Mouse (Mus musculus) liver (tissue): ENCODE data around the gene Lnx1.

Experiments used
- DNase-seq: peaks from one replicate; pipeline ENCODE4 v3.0.0-alpha.2; 2020; ENCODE audit warnings: mixed read lengths

Lnx1 gene

DNA sequence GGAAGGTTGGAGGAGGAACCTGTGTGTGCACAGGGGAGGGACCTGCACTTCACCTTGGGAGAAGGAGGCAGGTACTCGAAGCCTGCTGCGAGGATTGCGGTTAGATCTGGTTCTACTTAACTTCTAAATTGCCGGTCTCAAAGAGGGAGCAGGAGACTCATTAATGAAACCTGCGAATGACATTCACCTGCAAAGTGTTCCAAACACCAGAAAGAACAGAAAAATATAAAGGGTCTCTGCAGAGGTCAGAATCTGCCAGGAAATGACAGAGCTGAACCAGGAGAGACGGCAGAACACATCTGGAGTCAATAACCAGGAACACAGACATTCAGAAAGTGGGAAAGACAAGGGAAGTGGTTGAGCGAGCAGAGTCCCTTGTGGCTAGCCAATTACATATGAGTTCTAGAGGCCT is 8.3 kb downstream of the Lnx1 start:
- no peak for DNase-seq

DNA sequence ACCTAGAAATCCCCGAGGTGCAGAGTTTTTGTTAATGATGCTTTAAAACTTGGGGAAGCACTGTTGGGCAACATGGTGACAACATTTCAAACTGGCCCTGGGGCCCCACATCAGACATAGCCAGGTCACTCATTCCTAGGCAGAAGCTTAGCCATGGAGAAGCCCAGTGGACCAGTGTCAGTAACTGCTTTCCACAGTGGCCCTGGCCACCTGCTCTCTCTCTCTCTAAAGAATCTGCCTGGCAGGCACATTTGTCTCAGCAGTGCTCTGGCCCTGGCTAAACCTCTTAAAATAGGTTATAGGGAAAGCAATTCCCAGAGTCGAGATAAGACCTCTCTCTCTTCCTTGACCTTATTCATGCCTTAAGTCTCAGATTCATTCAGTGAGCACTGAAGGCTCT is 8.9 kb downstream of the Lnx1 start:
- DNase-seq, result no peak

DNA sequence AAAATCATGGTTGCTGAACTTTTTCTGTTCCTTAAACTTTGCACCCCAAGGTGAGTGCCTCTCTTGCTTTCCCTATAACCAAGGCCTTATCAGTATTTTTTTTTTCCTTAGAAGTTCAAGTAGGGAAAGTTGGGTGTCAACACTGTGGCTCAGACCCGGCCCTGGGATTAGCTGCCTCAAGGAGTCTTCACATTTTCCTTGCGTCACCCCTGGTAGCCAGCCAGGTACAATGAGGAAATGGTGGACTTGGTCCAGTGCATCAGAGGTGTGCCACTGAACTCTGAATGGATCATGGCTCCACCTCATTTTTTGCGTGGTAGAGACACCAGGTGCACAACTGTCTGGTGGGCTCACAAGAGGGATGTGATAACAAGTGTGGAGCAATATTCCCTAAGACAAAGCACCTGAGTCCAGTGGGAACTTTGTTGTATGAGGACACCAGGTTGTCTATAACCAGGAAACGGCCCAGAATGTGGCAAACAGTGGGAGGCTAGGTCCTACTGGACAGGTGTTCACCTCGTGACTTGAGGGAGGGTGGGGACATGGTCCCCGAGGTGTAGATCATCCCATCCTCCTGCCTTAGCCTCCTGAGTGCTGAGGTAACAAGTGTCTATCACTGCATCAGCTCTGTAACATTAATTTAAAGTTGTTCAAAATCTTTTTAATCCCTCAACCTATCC is 10.2 kb downstream of the Lnx1 start:
- DNase-seq, result no peak

DNA sequence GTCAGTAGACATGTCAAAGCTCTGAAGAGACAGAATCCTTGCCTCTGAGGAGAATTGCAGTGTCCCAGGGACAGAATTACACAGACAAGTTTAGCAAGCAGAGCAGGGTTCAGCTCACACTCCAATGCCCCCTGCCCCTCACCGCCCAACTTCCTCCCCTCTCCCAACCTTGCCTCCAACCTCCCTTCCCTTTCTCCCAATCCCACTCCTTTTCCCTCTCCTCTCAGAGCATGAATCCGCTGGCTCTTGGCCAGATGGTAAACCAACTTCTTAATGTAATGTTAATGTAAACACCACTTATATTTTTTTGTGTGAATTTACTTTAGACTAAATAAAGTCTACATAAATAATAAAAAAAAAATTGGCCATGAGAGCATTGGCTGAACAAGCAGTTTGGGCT is 13.9 kb downstream of the Lnx1 start:
- DNase-seq, result no peak

DNA sequence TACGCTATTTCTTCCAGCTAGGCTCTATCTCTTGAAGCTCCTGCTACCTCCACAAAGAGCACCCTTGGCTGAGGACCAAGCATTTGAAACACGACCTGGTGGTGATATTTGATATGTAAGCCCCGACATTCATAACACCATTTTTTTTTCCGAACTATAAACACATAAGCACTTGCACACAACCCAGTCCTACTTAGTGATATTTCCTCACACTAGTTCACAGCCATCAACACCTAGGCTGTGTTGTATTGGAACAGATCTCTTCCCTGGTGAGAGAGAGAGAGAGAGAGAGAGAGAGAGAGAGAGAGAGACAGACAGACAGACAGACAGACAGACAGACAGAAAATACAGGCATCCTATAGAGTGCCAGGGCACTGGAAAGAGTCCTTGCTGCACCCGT is 17.8 kb downstream of the Lnx1 start:
- DNase-seq, result no peak

DNA sequence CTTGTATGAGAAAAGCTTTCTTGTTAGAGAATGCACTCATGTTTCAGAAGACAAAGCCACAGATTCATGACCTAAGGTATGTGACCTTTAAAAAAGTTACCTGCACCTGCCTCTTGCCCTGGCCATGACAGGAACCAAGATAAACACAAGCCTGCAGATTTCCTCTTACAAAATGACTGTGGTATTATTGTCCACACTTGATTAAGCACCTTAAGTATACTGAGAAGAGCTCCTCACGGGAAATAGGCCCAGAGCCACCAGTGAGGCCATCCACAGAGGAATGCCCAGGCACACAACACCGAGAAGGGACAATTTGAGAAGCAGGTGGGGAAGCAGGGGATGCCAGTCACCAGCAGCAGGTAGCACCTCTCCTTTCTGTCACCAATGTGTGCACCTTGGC is 18.9 kb downstream of the Lnx1 start:
- DNase-seq, result no peak

DNA sequence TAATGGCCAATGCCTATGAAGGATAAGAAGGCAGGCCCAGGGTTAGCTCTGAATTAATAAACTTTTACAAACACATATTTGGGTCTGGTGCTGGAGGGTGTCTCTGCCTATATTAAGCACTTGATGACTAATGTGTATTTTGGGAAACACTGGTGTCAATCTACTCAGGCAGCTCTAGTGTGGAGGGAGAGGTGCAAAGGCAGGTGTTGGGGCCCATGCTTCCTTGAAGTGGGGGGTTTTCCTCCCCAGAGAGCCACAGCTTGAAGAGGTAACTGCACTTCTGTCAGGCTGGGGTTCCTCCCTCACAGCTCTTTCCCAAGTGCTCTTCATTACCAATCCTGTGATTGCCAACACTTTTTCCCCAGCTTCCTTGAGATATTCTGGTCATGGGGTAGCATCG is 20.0 kb downstream of the Lnx1 start:
- DNase-seq, result no peak

DNA sequence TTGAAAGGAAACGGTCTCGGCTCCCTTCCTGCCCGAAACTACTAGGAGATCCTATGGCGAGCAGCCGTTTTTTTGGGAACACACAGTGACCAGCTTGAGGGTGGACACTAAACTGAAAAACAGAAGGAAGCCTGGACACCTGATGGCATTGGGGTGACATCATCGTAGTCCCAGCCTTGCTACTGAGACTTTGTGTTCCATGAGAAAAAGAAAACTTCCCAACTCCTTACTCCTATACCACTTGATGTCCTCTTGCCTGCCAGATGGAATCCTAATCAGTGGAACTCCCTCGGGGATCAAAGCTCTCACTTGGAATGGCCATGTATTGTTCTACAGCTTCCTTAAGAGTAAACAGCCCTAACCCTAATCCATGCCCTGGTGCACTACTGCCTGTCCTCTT is 23.1 kb downstream of the Lnx1 start:
- DNase-seq, result no peak

DNA sequence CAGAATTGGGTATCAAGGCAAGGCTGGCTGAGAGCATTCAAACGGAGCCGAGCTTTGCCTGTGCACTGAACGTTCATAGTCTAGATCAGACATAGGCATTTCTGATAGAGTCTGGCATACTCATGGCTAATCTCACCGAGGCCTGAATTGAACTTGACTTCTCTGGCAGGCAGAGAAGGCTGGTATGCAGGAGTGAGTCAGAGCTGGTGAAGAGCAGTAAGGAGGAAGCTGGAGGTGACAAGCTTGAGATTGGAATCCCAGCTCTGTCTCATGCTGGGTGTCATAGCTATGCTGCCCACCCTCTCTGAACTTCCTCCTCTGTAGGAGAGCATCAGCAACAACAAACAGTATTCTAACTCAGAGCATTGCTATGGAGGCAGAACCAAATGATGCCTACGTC is 24.0 kb downstream of the Lnx1 start:
- no peak for DNase-seq

DNA sequence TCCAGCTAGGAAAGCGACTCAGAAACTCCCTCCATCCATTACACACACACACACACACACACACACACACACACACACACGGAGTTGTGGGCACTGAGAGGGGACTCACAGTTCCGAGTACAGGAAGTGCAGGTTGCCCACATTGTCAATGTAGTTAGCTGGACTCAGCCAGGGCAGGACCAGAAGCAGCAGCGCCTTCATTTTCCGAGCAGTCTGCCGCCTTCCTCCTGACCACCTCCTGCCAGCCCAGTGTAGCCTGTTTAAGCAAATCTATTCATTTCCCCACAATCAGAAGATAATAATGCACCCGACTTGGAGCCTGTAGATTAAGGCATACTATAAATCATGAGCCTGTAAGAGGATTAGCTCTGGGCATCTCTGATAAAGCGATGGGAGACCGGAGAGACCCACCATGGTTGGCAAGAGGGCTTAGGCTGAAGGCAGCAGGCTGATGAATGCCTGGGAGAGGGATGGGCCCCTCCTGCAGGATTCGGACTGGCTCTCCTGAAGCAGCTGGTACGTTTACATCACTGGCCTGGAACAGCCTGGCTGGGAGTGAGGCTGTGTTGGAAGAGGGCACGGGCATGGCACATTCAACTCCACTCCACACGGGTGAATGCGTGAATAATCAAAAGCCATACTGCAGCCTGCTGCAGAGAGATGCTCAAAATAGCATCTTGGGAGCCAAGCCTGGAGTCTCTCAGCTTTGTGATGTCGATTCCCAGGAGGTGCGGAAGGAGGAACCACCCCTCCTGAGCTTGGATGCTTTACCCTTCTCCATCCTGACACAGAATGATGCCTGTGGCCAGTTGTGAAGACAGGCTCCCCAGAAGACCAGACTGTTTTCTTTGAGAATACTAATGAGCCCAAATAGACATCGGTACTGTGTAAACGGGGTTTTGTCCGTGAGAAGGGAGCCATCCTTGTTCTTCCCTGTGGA is 25.0 kb downstream of the Lnx1 start:
- DNase-seq, result no peak

DNA sequence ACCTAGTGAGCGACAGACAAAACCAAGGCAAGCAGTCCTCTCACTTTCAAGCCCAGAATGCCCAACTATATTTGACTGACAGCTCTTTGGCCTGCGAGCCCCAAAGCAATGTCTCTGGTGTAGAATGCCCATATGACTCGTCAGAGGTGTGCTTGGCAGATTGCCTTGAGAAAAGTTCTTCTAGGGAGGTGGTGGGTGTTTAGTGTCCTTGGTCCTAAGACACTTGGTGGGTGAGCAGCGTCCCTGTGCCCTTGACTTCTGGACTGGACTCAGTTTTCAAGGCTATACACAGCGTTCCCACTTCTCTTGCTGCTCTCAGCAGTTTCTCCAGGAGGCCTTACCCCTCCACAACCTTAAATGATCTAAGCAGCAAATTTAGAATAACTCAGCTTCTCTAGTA is 30.2 kb downstream of the Lnx1 start:
- no peak for DNase-seq

DNA sequence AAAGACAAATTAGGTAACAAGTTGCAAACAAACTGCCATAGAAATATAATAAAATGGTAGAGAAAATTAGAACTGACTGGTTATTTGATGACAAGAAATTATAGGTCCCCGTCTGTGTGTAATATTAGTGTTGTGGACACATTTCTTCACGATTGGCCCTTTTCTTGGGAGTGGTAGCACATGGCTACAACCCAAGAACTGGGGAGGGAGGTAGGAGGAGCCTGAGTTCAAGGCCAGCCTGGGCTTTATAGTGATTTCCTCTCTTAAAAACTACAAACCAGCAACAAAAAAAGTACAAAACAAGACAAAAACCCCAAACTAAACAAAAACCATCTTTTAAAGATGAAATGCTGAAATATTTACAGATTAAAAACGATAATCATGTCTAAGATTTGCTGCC is 31.8 kb downstream of the Lnx1 start:
- no peak for DNase-seq

DNA sequence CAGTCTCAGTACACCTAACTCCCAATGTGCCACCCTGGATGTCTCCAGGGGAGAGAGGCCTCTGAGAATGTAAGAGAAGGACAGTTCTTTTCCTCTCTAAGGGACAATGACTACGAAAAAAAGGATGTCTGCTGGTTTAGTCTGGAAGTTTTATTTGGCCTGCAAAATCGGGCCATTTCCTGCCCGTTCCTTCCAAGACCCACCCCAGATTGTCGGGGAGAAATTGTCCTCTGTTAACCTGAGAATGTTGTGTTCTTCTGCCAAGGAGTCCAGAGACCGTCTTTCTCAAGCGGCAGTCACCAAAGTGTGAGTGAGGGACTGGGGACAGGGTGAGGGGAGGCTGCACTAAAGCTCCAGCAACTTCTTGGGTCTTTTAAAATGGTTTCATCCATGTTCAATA is 32.8 kb downstream of the Lnx1 start:
- no peak for DNase-seq

DNA sequence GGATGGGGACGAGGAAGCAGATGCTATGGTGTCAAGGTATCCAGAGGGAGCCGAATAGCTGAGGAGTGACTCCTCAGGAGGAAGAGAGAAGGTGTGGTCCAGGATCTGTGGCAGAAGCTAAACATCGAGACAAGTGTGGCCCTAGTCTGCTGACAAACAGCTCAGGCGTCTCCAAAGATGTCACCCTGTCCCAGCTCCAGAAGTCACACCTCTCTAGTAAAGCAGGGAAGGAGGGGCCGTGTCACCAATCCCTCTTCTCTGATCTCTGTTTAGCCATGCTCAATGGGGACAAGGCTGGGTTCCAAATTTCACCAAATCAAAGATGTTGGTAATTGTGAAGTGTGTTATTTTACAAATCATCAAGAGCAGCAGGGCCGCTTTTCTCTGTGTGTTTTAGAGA is 33.8 kb downstream of the Lnx1 start:
- DNase-seq, result no peak

DNA sequence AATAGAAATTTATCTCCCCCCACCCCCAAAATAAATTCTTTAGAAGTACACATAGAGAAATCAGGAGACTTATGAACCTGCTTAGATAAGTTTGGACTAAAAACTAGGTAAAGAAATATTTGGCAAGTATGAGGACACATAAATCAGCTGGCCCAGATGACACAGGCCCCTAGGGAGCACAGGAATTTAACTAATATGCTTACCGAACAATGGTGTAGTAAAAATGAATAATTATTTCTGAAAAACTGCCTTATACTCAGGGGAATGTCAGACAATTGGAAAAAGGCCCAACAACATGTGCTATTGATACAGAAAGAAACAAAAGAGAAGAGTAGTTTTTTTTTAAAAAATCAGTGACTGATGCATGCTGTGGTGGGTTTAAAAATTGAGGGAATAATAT is 40.1 kb downstream of the Lnx1 start:
- no peak for DNase-seq

DNA sequence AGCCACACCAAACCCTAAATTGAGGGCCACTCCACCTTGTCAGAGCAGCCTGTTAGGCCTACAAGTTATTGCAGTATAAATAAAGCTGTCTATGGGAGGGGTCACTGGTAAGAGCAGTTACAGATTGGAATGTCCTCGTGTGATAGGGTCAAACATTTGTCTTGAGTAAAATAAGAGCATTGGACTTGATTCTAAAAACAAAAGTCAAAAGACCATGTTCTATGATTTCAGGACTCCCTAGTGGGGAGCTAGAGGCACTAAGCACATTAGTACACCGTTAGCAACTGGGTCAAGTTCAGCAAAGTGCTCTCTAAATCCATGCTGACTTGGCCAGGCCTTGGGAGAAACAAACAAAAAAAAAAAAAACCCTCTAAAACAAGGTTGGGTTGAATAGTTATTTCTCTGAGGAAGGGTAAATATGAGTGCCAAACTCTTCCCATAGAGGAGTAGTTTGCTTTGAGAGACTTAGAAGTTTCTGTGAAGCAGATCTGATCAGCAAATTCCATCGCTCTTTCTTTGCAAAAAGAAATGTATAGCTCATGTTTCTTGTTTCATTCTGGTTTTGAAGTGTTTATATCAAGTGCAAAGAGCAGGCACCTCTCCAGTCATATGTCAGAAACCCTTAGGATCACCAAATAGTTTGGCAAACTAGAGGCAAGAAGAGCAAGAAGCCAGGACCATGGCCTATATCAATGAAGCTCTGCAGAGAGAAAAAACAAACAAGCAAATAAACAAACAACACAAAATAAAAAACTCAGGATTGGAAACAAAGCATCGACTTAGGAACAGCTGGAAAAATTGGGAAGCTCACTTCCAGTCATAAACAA is 40.8 kb downstream of the Lnx1 start:
- DNase-seq, result no peak

DNA sequence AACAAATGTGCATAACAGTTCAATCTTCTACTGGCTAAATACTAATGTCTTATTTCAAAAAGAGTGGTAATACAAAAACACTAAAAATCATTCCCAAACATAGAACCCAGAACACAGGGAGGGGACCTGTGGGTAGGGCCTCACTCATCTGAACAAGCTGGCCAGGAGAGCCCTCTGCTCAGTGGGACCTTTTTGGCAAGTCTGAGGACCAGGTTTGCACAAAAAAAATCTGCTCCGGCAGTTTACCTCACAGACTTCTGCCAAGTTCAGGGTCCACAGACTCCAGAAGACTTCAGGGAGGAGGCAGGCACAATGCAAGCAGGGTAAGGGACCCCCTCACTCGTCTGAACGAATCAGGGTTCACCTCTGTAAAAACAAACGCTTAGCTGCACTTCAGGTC is 42.9 kb downstream of the Lnx1 start:
- no peak for DNase-seq

DNA sequence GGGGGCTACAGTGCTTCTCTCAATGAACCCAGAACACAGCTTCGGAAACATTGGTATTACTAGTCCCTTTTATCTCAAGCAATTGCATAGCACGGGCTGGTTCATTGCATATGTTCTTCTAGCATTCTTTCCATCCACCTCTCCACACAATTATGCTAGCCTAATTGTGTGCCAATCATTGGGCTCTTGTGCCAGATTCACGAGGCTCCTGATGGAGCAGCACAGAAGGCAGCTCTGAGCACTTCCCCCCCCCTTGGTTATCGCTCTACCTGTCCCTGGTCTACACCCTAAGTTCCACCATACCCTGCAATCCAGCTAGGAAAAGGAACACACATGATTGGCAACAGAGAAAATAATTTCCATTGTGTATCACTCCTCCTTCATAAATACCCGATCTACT is 43.4 kb downstream of the Lnx1 start:
- DNase-seq, result no peak

DNA sequence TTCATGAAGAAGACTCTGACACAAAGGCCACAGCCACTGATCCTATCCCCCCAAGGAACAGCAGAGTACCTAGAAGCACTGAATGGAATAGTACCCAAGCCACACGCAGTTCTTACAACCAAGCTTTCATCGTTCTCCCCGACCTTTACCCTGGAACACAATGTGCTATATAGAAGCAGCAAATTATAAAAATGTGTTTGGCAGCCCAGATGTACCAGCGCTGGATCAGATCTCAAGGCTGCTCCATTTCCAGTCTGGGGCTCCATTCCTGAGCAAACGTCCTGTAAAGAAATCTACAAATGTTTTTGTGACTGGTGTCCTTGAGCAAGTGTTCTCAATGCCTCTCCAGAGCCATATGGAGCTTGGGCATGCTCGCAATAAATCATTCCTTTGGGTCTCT is 44.8 kb downstream of the Lnx1 start:
- DNase-seq, result no peak

DNA sequence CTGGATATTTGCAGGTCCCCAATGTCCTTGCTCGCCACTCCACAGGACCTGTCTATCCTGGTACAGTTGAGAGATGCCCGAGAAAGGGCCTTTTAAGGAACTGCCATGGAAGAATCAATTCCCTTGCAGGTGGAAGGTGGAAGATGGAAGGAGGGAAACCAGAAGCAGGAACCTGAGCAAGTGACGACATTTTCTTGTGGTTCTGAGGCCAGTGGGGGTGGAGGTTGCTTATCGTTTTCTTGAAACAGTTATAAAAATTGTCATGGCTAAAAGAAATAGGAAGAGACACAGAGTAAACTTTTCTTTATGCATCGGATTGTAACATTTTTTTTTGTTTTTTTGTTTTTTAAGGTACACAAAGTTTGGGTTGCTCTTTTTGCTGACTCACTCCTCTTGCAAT is 46.3 kb downstream of the Lnx1 start:
- no peak for DNase-seq

DNA sequence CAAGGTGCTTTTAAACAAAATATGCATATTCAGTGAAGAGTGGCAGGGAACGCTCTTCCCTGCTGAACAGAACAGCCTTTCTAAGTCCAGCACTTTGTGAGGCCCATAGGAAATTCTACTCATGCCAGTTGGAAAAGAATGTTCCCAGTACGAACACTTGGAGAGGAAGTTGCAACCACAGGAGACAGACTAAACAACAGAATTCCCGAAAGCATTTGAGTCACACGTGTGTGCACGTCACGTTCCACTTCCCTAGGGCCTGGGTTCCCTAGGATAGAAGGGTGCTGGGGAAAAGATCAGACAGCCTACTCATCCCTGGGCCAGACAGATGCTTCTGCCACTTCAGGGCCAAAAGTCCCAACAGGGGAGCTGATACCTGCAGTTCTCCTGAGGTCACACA is 48.2 kb downstream of the Lnx1 start:
- no peak for DNase-seq

DNA sequence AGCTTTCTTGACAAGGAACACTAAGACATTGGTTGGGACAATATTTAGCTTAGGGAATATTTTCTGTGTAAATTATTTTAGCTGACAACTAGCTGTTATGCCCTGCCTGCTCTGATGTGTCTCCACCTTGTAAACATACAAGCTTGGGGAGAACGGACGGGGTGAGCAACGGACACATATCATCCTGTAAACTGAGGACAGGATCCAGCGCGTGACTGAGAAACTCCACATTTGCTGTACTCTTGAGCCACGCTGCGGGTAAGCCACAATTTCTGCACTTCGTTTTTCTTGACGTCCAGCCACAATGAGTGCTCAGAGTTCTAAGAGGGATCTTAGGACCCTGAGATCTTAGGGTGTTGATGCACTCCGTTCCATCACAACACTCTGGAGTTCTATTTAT is 48.9 kb downstream of the Lnx1 start:
- no peak for DNase-seq

DNA sequence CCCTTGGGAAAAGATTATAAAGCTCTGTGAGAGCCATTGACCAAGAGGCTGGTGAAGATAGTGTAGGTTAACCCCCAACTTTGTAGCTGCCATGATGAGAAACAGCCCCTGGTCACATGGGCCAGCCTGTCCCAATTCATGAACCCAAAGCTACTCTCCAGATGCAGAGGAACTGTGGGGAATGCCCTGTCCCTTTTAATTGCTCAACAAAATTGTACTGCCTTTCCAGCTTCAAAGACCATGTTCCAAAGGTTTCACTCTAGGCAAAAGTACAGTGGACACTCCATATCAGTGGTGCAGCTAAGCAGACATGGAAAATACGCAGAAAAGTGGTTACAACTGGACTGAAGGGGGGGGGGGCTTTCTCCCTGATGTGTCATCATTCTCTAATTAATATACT is 53.6 kb downstream of the Lnx1 start:
- DNase-seq, result no peak

DNA sequence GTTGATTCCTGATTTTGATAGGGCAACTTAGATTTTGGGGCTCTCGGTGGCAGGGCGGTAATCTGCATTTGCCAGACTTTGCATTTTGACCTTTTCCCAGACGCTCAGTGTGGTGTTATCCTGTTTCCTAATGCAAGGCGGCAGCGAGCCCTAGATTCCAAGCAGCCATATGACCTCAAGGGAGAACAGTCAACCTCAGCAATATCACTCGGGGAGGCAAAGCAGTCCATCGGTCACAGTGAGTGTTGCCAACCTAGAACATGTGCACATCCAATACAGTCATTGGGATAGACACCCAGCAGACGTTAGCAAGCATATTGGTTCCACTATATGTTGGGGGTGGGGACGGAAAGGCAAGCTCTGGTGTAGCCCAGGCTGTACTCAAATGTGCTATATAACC is 54.5 kb downstream of the Lnx1 start:
- no peak for DNase-seq
